Mouse (Mus musculus): Measurements from ENCODE around the gene Anxa3. TPM values are rescaled to one million over a fixed set of nuclear protein-coding genes. Genes with fewer than 3 reads are reported as not detected.

Anxa3 gene
- polyA plus RNA-seq, 1 experiment, result 6.7 TPM

DNA sequence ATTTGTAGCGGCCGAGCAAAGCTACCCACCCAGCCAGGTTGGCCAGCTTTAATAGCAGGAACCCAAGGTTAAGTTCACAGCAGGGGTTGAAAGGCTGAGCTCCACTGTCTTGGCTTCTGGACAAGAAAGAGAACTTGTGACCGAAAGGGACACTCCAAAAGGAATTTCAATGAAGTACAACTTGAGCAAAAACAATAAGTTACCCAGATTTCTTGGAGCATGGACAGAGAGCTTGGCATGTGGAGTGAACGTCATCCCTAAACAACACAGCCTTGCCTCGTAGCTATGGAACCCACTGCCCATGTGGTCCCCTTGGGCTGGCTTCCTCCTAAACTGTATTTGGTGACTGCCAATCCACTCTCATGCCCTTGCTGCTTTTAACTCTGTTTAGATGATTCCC, 97.2 kb downstream of the Anxa3 start:
- WGBS, result 98% methylated on average over 5 of the region's 5 CpGs
- no peak overlapping the region for H3K4me3 ChIP-seq (ENCODE audit: control insufficient read depth, insufficient read depth, low read length)

More for the DNA sequence above, 97.2 kb downstream of the Anxa3 start:
- Histone ChIP-seq H3K27ac (ENCODE audit: control insufficient read depth, insufficient read depth, low read length) (no peak overlapping the region), H3K27me3 (ENCODE audit: control insufficient read depth, insufficient read depth, low read length) (no peaks in the 10 kb centered on the region), H3K4me1 (replicated peaks; ENCODE audit: control insufficient read depth, insufficient read depth, low read length) (no peaks in the 10 kb centered on the region), H3K36me3 (ENCODE audit: control insufficient read depth, insufficient read depth, low read length) (no peaks in the 10 kb centered on the region)
- no peak for DNase-seq
- TF ChIP-seq POLR2A (IDR thresholded peaks at IDR 0.05; ENCODE audit: control insufficient read depth, extremely low read depth, insufficient read depth, low read length, poor library complexity), result no peak
- no peak for TF ChIP-seq CTCF (IDR thresholded peaks at IDR 0.05; ENCODE audit: borderline replicate concordance, control insufficient read depth, extremely low read depth, insufficient read depth, low read length, poor library complexity)

Other genes starting within 250 kb of the Anxa3 start
- 21.7 and 27.5 TPM in 2 replicates for gene Bmp2k, start 204.3 kb downstream of the Anxa3 start, polyA plus RNA-seq (2012; rRNA removed)